Mouse (Mus musculus): ENCODE measurements around the gene Myo1d.

- TF ChIP-seq CTCF (IDR thresholded peaks at IDR 0.05; ENCODE audit: borderline replicate concordance, control insufficient read depth, extremely low read depth, insufficient read depth, low read length, poor library complexity) (no peak), POLR2A (IDR thresholded peaks at IDR 0.05; ENCODE audit: control insufficient read depth, extremely low read depth, insufficient read depth, low read length, poor library complexity) (no peak)
Observed at GRCm38 (mm10) chr11:80483536-80484067, 296.2 kb downstream of the Myo1d start.
